Mouse (Mus musculus) myocyte (in vitro differentiated cells): ENCODE data around the gene Clnk.

ENCODE experiments used
- E2F4 ChIP-seq: IDR thresholded peaks from one replicate; pipeline ENCODE4 v1.6.1; 2011; ENCODE audit warnings: mild to moderate bottlenecking, control low read depth, moderate library complexity; ENCODE audit not compliant: insufficient read depth
- MYOD1 ChIP-seq, 3 experiments: IDR thresholded peaks; one replicate each; pipeline ENCODE4 v1.6.1; 2011; ENCODE audit warnings: control low read depth in 2 of 3, low read depth in 2 of 3, mild to moderate bottlenecking in 2 of 3, moderate library complexity in 1 of 3; ENCODE audit not compliant: insufficient read length in 2 of 3, control insufficient read depth in 1 of 3
- POLR2A ChIP-seq: IDR thresholded peaks from one replicate; pipeline ENCODE4 v1.6.1; 2011; ENCODE audit warnings: low read depth, mild to moderate bottlenecking, control low read depth, moderate library complexity; ENCODE audit not compliant: insufficient read length

GRCm38 (mm10) chr5:38658836-38659235, 217.8 kb downstream of the Clnk start:
- TF ChIP-seq MYOD1 (IDR thresholded peaks at IDR 0.05; ENCODE audit: control insufficient read depth in 1 of 3, insufficient read length in 2 of 3, low read depth in 2 of 3) (no peak), E2F4 (no peak), POLR2A (no peak)
